Mouse (Mus musculus) liver, postnatal 0 days (tissue): ENCODE measurements around the gene Trem2.

Experiments used
- CTCF ChIP-seq: sonication (generic); IDR thresholded peaks from 2 replicates; pipeline ENCODE4 v1.5.1; 2016; ENCODE audit warnings: antibody characterized with exemption, low read depth
- EP300 ChIP-seq: IDR thresholded peaks from 2 replicates; pipeline ENCODE4 v1.6.1; 2016; ENCODE audit warnings: antibody characterized with exemption, low read depth, mild to moderate bottlenecking

DNA sequence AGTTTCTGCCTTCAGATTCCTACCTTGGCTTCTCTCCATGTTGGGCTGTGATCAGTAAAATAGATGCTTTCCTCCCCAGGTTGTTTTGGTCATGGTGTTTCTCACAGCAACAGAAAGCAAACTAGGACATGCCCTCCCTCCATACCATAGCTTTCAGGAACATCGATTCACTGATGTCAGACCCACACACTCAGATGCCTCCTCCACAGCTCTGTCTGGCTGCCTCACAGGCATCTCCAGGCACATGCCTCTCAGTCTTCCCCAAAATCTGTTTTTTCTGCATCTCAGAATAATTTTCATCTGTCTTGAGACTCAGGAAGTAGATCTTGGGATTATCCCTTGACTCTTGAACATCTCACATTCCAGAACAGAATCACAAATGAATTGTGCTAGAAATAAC is 29.9 kb downstream of the Trem2 start:
- TF ChIP-seq CTCF (no peak), EP300 (no peak)
